Mouse (Mus musculus): ENCODE data around the gene Trp53rkb.
"Not testable (repeated sequence)": the region's sequence is repeated elsewhere in the genome, so short reads cannot be mapped to it uniquely, and the experiment has no call there.

The Trp53rkb gene

GRCm38 (mm10) chr2:166792355-166792754 is at the start of gene Trp53rkb:
Trp53rkb (plus strand) TSS chr2:166792531.
- in situ Hi-C loops (cut with MboI, MseI) = no loop called here

GRCm38 (mm10) chr2:166743504-166743903 is 48.8 kb upstream of the Trp53rkb start:
- in situ Hi-C loops (cut with MboI, MseI) = no loop called here

- in situ Hi-C loops (cut with MboI, MseI) = no loop called here
These were observed 47.9 kb upstream of the Trp53rkb start for GRCm38 (mm10) chr2:166744433-166744832.

- in situ Hi-C loops (cut with MboI, MseI) = no loop called here
These were observed 46.5 kb upstream of the Trp53rkb start for GRCm38 (mm10) chr2:166745849-166746248.

GRCm38 (mm10) chr2:166746261-166746913 is 45.9 kb upstream of the Trp53rkb start:
- in situ Hi-C loops (cut with MboI, MseI) = not testable (repeated sequence)

GRCm38 (mm10) chr2:166750620-166751191 is 41.6 kb upstream of the Trp53rkb start:
- in situ Hi-C loops (cut with MboI, MseI) = no loop called here

GRCm38 (mm10) chr2:166754194-166754593 is 38.1 kb upstream of the Trp53rkb start:
- in situ Hi-C loops (cut with MboI, MseI) = no loop called here

GRCm38 (mm10) chr2:166754760-166755159 is 37.6 kb upstream of the Trp53rkb start:
- in situ Hi-C loops (cut with MboI, MseI) = no loop called here

GRCm38 (mm10) chr2:166757969-166758368 is 34.4 kb upstream of the Trp53rkb start:
- in situ Hi-C loops (cut with MboI, MseI) = no loop called here

- in situ Hi-C loops (cut with MboI, MseI) = no loop called here
These were observed 28.3 kb upstream of the Trp53rkb start for GRCm38 (mm10) chr2:166764051-166764450.

- in situ Hi-C loops (cut with MboI, MseI) = no loop called here
These were observed 24.7 kb upstream of the Trp53rkb start for GRCm38 (mm10) chr2:166767591-166767990.

- in situ Hi-C loops (cut with MboI, MseI) = no loop called here
These were observed 20.9 kb upstream of the Trp53rkb start for GRCm38 (mm10) chr2:166771396-166771795.

- in situ Hi-C loops (cut with MboI, MseI) = no loop called here
These were observed 18.7 kb upstream of the Trp53rkb start for GRCm38 (mm10) chr2:166773587-166773986.

GRCm38 (mm10) chr2:166774275-166774674 is 18.1 kb upstream of the Trp53rkb start:
- in situ Hi-C loops (cut with MboI, MseI) = no loop called here

GRCm38 (mm10) chr2:166775357-166775893 is 16.9 kb upstream of the Trp53rkb start:
- in situ Hi-C loops (cut with MboI, MseI) = no loop called here

- in situ Hi-C loops (cut with MboI, MseI) = no loop called here
These were observed 16.1 kb upstream of the Trp53rkb start for GRCm38 (mm10) chr2:166776272-166776671.

- in situ Hi-C loops (cut with MboI, MseI) = loop anchor here (5.0 kb wide), 1 partner anchor 183 kb away; no protein-coding TSS in a partner anchor
These were observed 12.4 kb upstream of the Trp53rkb start for GRCm38 (mm10) chr2:166779956-166780355.

GRCm38 (mm10) chr2:166780980-166781578 is 11.3 kb upstream of the Trp53rkb start:
- in situ Hi-C loops (cut with MboI, MseI) = loop anchor here (5.0 kb wide), 1 partner anchor 184 kb away; no protein-coding TSS in a partner anchor

GRCm38 (mm10) chr2:166784376-166784775 is 8.0 kb upstream of the Trp53rkb start:
- in situ Hi-C loops (cut with MboI, MseI) = loop anchor here (5.0 kb wide), 1 partner anchor 187 kb away; no protein-coding TSS in a partner anchor

GRCm38 (mm10) chr2:166786353-166787004 is 5.9 kb upstream of the Trp53rkb start:
- in situ Hi-C loops (cut with MboI, MseI) = no loop called here

- in situ Hi-C loops (cut with MboI, MseI) = no loop called here
These were observed 593 bp upstream of the Trp53rkb start for GRCm38 (mm10) chr2:166791738-166792137.

All from T-helper 1 cell (primary cell).